Mouse (Mus musculus) monocyte, adult 5-6 weeks (primary cell): ENCODE measurements around the gene Spata45. TPM values are rescaled to one million over a fixed set of nuclear protein-coding genes. Genes with fewer than 3 reads are reported as not detected.
A peak's percentile ranks its signal among the peaks of the same experiment; 100 is the strongest.
"Not testable (repeated sequence)": the region's sequence is repeated elsewhere in the genome, so short reads cannot be mapped to it uniquely, and the experiment has no call there.

Source experiments
- ATAC-seq: fragments of 153-309, 156-312 bp; replicated peaks from 2 replicates; pipeline ENCODE4 v1.8.0; 2017; ENCODE audit warnings: mild to moderate bottlenecking; ENCODE audit not compliant: low TSS enrichment, insufficient number of reproducible peaks, severe bottlenecking, poor library complexity, low FRiP score
- total RNA-seq: library from RNA; stranded (forward); fragments of 200-1000, 200-491, 200-594 nt; gene quantifications from 3 replicates; pipeline ENCODE4 v1.2.3, GENCODE M21; 2017

Gene Spata45
- total RNA-seq, 1 experiment from 2014 or later, result not detected

- not testable (repeated sequence) for ATAC-seq
Measured at GRCm38 (mm10) chr1:191030922-191031425, 5.5 kb upstream of the Spata45 start.

DNA sequence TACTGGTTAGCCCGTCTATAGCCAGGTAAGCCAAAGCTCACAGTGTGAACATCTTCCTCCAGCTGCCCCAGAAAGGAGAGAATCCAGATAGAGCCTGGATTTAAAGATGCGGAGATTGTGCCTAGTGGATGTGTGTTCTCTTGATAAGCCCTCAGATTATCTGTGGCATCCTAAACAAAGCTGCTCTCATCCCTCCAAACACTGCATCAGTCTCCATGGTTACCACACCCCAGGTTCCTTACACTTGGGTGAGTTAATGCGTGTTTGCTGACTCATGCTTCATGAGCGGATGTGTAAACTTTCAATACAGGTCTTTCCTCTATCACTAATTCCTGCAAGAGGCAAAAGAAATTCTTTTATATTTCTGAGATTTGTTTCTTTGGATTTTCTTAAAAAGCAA lies 790 bp upstream of the Spata45 start:
- no peak for ATAC-seq

DNA sequence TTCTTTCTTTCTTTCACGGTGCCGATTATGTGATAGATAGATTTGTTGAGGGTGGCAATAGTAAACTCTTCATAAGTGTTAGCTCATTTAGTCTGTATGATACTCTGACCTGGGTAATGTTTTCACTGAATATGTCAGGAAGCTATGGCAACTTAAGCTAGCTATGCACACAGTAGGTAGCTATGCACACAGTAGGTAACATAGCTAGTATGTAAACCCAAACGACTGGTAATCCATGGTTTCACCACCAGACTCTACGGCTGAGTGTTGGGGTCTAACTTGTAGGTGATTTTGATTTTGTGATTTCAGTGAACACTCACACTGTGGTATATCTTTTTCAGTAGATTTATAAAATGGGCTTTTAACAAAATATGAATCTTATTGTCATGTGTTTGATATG lies 1.6 kb downstream of the Spata45 start:
- no peak for ATAC-seq

GRCm38 (mm10) chr1:191041352-191041751 lies 4.9 kb downstream of the Spata45 start:
- ATAC-seq, result no peak

GRCm38 (mm10) chr1:191042106-191042505 lies 5.7 kb downstream of the Spata45 start:
- ATAC-seq, result no peak

DNA sequence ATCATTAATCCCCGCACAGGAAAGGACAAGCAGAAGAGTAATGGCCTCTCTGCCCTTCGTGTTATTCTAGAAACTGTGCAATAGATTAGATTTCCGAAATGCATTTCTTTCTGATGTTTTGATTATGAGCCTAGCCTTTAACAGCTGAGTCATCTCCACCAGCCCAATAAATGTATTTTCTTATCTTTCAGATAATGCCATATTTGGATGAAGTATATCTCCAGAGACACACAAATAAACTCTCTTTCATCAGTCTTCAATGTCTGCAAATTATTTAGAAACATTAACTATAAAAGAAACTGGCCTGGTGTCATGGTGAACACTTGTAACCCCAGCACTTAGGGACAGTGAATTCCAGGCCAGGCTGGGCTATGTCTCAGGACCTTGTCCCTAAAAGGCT lies 6.2 kb downstream of the Spata45 start:
- no peak for ATAC-seq

- no peak for ATAC-seq
Measured at GRCm38 (mm10) chr1:191045264-191045663, 8.8 kb downstream of the Spata45 start.

- ATAC-seq, result no peak
Measured at GRCm38 (mm10) chr1:191046231-191046824, 9.9 kb downstream of the Spata45 start.

GRCm38 (mm10) chr1:191053555-191053954 lies 17.1 kb downstream of the Spata45 start:
- ATAC-seq, result no peak

DNA sequence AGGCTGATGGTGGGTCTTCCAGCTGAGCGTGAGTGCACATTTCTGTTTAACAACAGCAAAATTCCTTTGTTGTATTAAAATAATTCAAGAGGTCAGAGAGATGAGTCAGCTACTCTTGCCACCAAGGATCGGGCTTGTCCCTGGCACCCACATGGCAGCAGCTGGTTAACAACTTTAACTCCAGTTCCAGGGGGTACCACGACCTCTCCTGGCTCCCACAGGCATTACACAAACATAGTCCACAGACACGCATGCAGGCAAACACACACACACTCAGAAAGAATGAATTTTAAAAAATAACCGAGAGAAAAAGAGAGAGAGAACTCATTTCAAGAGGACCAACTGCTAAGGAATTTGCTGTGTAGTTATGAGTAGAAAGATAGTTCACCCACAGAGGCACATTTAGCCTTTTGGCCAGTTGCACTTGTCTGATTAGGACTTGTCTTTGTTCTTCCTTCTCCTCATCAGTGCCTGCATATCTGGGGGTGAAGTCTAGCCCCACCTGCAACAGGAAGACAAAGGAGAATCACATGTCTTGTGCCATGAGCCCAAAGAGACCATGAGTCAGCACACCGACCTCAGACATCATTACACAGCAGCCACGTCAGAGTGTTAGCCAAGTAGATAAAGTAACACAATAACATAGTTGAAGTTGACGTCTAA lies 18.6 kb downstream of the Spata45 start:
- no peak for ATAC-seq

DNA sequence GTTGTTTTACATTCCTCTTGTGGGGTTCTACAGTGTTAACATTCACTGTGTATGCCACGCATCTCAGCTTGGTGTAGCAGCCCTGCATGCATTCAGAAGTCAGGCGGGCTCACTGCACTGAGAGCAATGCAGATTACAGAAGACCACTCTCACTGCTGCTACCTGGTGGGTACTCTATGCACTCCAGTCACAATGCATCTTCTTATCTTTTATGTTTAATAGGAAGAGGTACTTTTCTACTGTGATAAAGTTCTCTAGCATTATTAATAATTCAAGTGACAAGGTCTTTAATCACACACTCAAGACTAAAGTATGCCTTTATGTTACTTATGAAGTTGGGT lies 19.1 kb downstream of the Spata45 start:
- ATAC-seq, result no peak

- no peak for ATAC-seq
Measured at GRCm38 (mm10) chr1:191057461-191057860, 21.0 kb downstream of the Spata45 start.

GRCm38 (mm10) chr1:191062241-191062780 lies 25.9 kb downstream of the Spata45 start:
- no peak for ATAC-seq

- peak; percentile 95 for ATAC-seq
Measured at GRCm38 (mm10) chr1:191062781-191063485, 26.5 kb downstream of the Spata45 start, which contains the start of the genes Tatdn3 and Nsl1. Gene Tatdn3 (minus strand): TSS chr1:191062932. Gene Nsl1 (plus strand): TSS chr1:191063012.

GRCm38 (mm10) chr1:191063700-191064099 lies 27.3 kb downstream of the Spata45 start:
- no peak for ATAC-seq

GRCm38 (mm10) chr1:191064535-191064934 lies 28.1 kb downstream of the Spata45 start:
- no peak for ATAC-seq

GRCm38 (mm10) chr1:191065188-191065587 lies 28.7 kb downstream of the Spata45 start:
- peak; percentile 63 for ATAC-seq

GRCm38 (mm10) chr1:191068377-191068776 lies 31.9 kb downstream of the Spata45 start:
- no peak for ATAC-seq

GRCm38 (mm10) chr1:191070259-191070658 lies 33.8 kb downstream of the Spata45 start:
- ATAC-seq, result no peak
